Mouse (Mus musculus): ENCODE measurements at regions not wholly inside any gene's neighbourhood (a gene's known extent, or its start where the extent isn't known, plus 50 kb on each side); places are given as distances from the start of the nearest gene placed in this dataset.

DNA sequence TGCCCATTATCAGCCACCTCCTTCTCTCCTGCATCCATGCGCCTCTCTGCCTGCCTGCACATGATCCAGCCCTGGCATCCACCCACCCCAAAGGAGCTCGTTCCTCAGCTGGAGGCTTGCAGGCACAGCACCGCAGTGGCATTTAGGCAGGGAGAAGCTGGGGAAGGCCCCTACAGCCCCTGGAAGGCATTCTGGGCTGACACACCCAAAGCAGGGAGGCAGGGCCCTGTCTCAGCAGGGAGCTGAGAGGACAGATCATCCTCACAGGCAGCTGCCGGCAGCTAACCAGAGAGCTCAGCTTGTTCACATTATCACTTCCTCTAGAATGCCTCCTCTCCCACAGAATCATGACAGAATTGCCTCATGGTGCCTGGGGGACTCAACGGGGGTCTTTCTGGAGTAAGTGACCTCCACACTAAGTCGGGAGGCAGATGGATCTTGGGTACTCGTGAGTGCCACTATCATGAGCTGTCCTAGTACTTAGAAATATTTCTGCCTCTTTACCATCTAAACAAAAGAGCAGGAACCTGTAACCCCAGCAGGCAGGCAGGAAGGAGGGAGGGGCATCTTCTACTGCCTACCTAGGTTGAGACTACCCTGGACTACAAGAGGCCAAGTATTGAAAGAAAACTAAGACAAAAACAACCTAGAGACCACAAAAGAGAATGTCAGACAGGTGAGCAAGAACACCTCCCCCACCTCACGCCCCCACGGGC, 94.5 kb upstream of the Spred2 start:
- TF ChIP-seq CTCF (IDR thresholded peaks at IDR 0.05; ENCODE audit: low read depth) (no peak), EP300 (IDR thresholded peaks at IDR 0.05; ENCODE audit: low read depth) (no peak)

Data from liver, embryonic 14.5 days (tissue).